Mouse (Mus musculus) ES-Bruce4 (cell line): ENCODE measurements around the gene Ccdc148. TPM values are rescaled to one million over a fixed set of nuclear protein-coding genes. Genes with fewer than 3 reads are reported as not detected.

ENCODE experiments used
- H3K27ac ChIP-seq: 2 replicates; pipeline ENCODE4 v1.5.1; 2012; ENCODE audit warnings: low read length, inconsistent platforms; ENCODE audit not compliant: insufficient read depth
- H3K27me3 ChIP-seq: 2 replicates; pipeline ENCODE4 v1.6.1; 2012; ENCODE audit warnings: mild to moderate bottlenecking, low read length, inconsistent platforms; ENCODE audit not compliant: control insufficient read depth, poor library complexity, insufficient read depth, severe bottlenecking
- H3K36me3 ChIP-seq: 2 replicates; pipeline ENCODE4 v1.6.1; 2012; ENCODE audit warnings: inconsistent platforms, mild to moderate bottlenecking, low read length, moderate library complexity; ENCODE audit not compliant: control insufficient read depth, poor library complexity, insufficient read depth, severe bottlenecking
- H3K4me1 ChIP-seq: one replicate; pipeline ENCODE4 v1.8.1; 2011; ENCODE audit warnings: low read length; ENCODE audit not compliant: control insufficient read depth, insufficient read depth
- H3K4me3 ChIP-seq: 2 replicates; pipeline ENCODE4 v1.5.1; 2011; ENCODE audit warnings: low read depth, mild to moderate bottlenecking, low read length
- H3K9ac ChIP-seq: 2 replicates; pipeline ENCODE4 v1.6.1; 2012; ENCODE audit warnings: low read depth, mild to moderate bottlenecking, inconsistent platforms; ENCODE audit not compliant: poor library complexity, severe bottlenecking
- H3K9me3 ChIP-seq: replicated peaks from 2 replicates; pipeline ENCODE4 v1.6.1; 2012; ENCODE audit warnings: mild to moderate bottlenecking, low read length, inconsistent platforms; ENCODE audit not compliant: control insufficient read depth, poor library complexity, insufficient read depth, severe bottlenecking
- CTCF ChIP-seq: IDR thresholded peaks from one replicate; pipeline ENCODE4 v1.8.1; 2011; ENCODE audit warnings: low read depth, low read length
- EP300 ChIP-seq: IDR thresholded peaks from 2 replicates; pipeline ENCODE4 v1.6.1; 2011; ENCODE audit warnings: low read depth, low read length; ENCODE audit not compliant: insufficient read depth
- POLR2A ChIP-seq: IDR thresholded peaks from one replicate; pipeline ENCODE4 v1.8.1; 2011; ENCODE audit warnings: low read length; ENCODE audit not compliant: insufficient read depth
- polyA plus RNA-seq: library from polyadenylated mRNA; stranded (reverse); fragments of >200 nt; gene quantifications from 2 replicates; pipeline ENCODE4 v1.2.4, GENCODE M21; 2011; ENCODE audit warnings: low read depth; ENCODE audit not compliant: missing spikeins, insufficient read depth, insufficient read length

The Ccdc148 gene
- 0.58 and 0.63 TPM in 2 replicates for polyA plus RNA-seq

GRCm38 (mm10) chr2:59160605-59160963 lies at the start of gene Ccdc148, which contains the start of gene Pkp4:
Gene Ccdc148, minus strand, starts transcription at chr2:59160683.
Gene Pkp4, plus strand, starts transcription at chr2:59160850.
- Histone ChIP-seq H3K36me3 (peaks cover 2% of the 10 kb centered on the region; the same call in 1 of the 2 replicates), H3K9ac (peak within 1 kb of the TSS; percentile 97), H3K4me1 (no peaks in the 10 kb centered on the region), H3K4me3 (peak within 1 kb of the TSS; percentile 89), H3K9me3 (no peaks in the 10 kb centered on the region), H3K27me3 (no peaks in the 10 kb centered on the region), H3K27ac (peak within 1 kb of the TSS; percentile 59; the same call in 1 of the 2 replicates)
- no peak for TF ChIP-seq EP300
- no peak for TF ChIP-seq CTCF
- TF ChIP-seq POLR2A, result no peak

DNA sequence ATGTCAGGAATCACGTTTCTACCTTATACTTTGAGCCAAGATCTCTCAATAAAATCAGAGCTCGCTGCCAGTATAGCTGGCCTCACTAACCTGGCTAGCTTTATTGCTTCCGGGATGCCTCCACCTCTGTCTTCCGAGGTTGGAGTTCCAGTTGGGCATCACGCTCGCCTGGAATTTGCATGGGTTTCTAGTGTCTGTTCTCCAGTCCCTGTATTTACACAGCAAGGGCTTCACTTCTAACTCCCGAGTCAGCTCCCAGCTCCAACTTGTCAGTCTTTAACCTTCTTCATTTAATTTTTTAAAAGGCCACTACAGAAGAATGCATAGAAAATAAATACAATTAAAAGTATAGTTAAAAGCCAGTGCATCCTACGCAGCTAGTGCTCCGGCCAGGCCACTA lies 47.8 kb upstream of the Ccdc148 start:
- no peaks in the 10 kb centered on the region for H3K4me1 ChIP-seq
- H3K27ac ChIP-seq, result no peak overlapping the region
- H3K27me3 ChIP-seq, result no peaks in the 10 kb centered on the region
- H3K4me3 ChIP-seq, result no peak overlapping the region
- TF ChIP-seq CTCF, result no peak
- no peak for TF ChIP-seq POLR2A
- no peak for TF ChIP-seq EP300
- no peak overlapping the region for H3K9ac ChIP-seq
- H3K36me3 ChIP-seq, result no peaks in the 10 kb centered on the region
- no peaks in the 10 kb centered on the region for H3K9me3 ChIP-seq

GRCm38 (mm10) chr2:59207725-59208124 lies 47.2 kb upstream of the Ccdc148 start:
- Histone ChIP-seq H3K4me3 (no peak overlapping the region), H3K4me1 (no peaks in the 10 kb centered on the region), H3K9me3 (no peaks in the 10 kb centered on the region), H3K9ac (no peak overlapping the region), H3K36me3 (no peaks in the 10 kb centered on the region), H3K27ac (no peak overlapping the region), H3K27me3 (no peaks in the 10 kb centered on the region)
- no peak for TF ChIP-seq EP300
- no peak for TF ChIP-seq POLR2A
- TF ChIP-seq CTCF, result no peak

DNA sequence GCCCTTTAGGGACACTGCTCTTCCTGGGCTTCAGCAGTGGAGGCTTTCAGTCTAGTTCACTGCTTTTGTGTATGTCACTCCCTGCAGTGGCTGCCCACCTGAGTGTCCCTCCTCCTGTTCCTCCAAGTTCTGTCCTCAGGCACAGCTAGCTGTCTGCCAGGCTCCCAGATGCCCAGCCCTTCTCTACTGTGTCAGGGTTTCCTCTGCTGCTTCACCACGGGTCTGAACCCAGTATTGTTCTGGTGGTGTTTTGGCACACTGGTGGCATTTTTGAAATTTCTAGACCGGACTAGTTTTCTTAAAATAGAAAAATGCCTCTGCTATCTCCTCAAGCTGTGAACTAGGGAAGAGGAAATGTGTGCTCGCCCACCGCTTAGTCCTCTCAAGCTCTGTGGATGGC lies 46.8 kb upstream of the Ccdc148 start:
- TF ChIP-seq CTCF (no peak), EP300 (no peak), POLR2A (no peak)

DNA sequence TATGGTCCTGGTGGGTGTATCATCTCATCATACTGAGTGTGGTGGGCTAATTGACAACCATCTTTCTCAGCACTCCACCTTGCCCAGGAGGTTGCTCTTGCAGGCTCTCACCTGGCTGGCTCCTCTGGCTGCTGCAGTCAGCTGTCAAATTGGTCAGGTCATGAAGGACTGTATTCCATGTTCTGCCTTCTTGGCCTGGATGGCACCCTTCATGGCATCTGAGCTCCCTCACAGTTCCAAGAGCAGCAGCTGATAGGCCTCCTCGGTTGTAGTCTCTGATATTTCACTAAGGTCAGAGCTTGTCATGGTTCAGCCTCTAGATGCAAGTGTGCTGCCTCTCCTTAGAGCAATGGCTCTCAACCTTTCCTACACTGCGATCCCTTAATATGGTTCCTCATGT lies 45.7 kb upstream of the Ccdc148 start:
- Histone ChIP-seq H3K4me1 (no peaks in the 10 kb centered on the region), H3K4me3 (no peak overlapping the region), H3K27me3 (no peaks in the 10 kb centered on the region), H3K9me3 (no peaks in the 10 kb centered on the region), H3K36me3 (no peaks in the 10 kb centered on the region), H3K9ac (no peak overlapping the region), H3K27ac (no peak overlapping the region)
- TF ChIP-seq CTCF, result no peak

More for the DNA sequence above, 46.8 kb upstream of the Ccdc148 start:
- Histone ChIP-seq H3K27me3 (no peaks in the 10 kb centered on the region), H3K27ac (no peak overlapping the region), H3K4me3 (no peak overlapping the region), H3K9ac (no peak overlapping the region), H3K36me3 (no peaks in the 10 kb centered on the region), H3K4me1 (no peaks in the 10 kb centered on the region), H3K9me3 (no peaks in the 10 kb centered on the region)

DNA sequence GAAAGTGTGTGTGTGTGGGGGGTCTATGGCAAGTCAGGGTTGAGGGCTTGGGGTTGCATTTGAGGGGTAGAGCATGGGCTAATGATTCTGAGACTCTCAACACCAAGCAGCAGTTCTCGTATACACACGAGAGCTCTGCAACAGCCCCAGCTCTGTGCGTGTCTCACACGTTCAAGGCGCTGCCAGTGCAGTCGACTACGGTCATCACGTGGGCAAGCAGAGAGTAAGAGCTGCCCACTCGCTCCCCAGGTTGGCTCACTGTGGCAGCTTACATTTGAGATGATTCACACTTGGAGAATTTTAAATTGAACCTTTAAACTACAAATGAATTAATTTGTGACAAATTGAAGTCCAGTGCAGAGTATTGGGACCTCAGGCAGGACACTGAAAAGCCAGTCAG lies 44.6 kb upstream of the Ccdc148 start:
- H3K27me3 ChIP-seq, result no peaks in the 10 kb centered on the region
- no peaks in the 10 kb centered on the region for H3K9me3 ChIP-seq
- H3K4me3 ChIP-seq, result no peak overlapping the region

More for the DNA sequence above, 44.6 kb upstream of the Ccdc148 start:
- Histone ChIP-seq H3K36me3 (no peaks in the 10 kb centered on the region), H3K4me1 (no peaks in the 10 kb centered on the region), H3K27ac (no peak overlapping the region), H3K9ac (no peak overlapping the region)
- TF ChIP-seq EP300, result no peak
- TF ChIP-seq POLR2A, result no peak
- no peak for TF ChIP-seq CTCF
